Mouse (Mus musculus) olfactory bulb, adult 2 months (tissue): ENCODE measurements around the gene Lrg1.

Source experiments
- CTCF ChIP-seq: fragments of 200-500 bp; IDR thresholded peaks from 2 replicates; pipeline ENCODE4 v1.5.1; 2012; ENCODE audit warnings: low read depth, mild to moderate bottlenecking, low read length, moderate library complexity; ENCODE audit not compliant: insufficient read depth
- POLR2A ChIP-seq: fragments of 200-500 bp; IDR thresholded peaks from 2 replicates; pipeline ENCODE4 v1.6.1; 2012; ENCODE audit warnings: mild to moderate bottlenecking, low read depth, low read length, moderate library complexity; ENCODE audit not compliant: insufficient read depth

DNA sequence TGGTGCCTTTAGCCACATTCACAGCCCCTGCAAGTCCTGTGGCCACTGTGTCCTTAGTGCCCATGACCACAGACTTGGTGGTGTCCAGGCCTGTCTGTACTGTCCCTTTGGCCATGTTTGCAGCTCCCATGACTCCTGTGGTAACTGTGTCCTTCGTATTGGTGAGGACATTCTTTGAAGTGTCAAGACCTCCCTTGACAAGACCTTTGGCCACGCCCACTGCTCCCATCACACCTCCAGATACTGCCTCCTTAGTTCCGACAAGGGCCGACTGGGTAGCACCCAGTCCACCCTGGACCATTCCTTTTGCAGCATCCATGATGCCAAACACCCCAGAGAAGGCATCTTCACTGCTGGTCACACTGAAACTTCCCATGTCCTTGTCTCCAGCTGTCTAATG is 14.8 kb downstream of the Lrg1 start:
- TF ChIP-seq CTCF (no peak), POLR2A (no peak)
